Mouse (Mus musculus): ENCODE data around the gene Acmsd.

Acmsd gene

GRCm38 (mm10) chr1:127729096-127729495, at the start of gene Acmsd:
Gene Acmsd, plus strand, starts transcription at chr1:127729413.
- POLR2A ChIA-PET: interaction anchor here in 1 of 4 experiments (0.6 to 0.7 kb wide), 2 partner anchors 24 to 37 kb away, joined by 3 read pairs; no protein-coding TSS in a partner anchor

GRCm38 (mm10) chr1:127679498-127680133, 49.6 kb upstream of the Acmsd start, which contains the start of gene Tmem163:
Gene Tmem163, minus strand, starts transcription at chr1:127679548.
- CTCF ChIA-PET: interaction anchor here (0.5 to 1.8 kb wide), 14 partner anchors 9 to 183 kb away, joined by 3 to 8 read pairs (median 4); no protein-coding TSS in a partner anchor
- POLR2A ChIA-PET: interaction anchor here in 2 of 4 experiments (0.7 to 0.9 kb wide), 2 partner anchors 79 to 173 kb away, joined by 3 read pairs; no protein-coding TSS in a partner anchor

More at GRCm38 (mm10) chr1:127729096-127729495, at the start of gene Acmsd:
- CTCF ChIA-PET: no interaction called here

GRCm38 (mm10) chr1:127696533-127696932, 32.7 kb upstream of the Acmsd start:
- POLR2A ChIA-PET: interaction anchor here in 2 of 4 experiments (0.5 to 0.6 kb wide), 2 partner anchors 116 to 391 kb away, joined by 4 to 6 read pairs; no protein-coding TSS in a partner anchor
- CTCF ChIA-PET: interaction anchor here in 3 of 4 experiments (0.6 to 1.5 kb wide), 8 partner anchors 15 to 1985 kb away, joined by 3 to 11 read pairs (median 4); no protein-coding TSS in a partner anchor

- ChIA-PET POLR2A (interaction anchor here in 2 of 4 experiments (0.7 kb wide), 2 partner anchors 218 to 285 kb away, joined by 3 to 5 read pairs; no protein-coding TSS in a partner anchor), CTCF (interaction anchor here in 1 of 4 experiments (0.6 to 0.7 kb wide), 3 partner anchors 9 to 499 kb away, joined by 3 to 4 read pairs (median 3); no protein-coding TSS in a partner anchor)
Measured at GRCm38 (mm10) chr1:127702187-127702586, 27.0 kb upstream of the Acmsd start.

DNA sequence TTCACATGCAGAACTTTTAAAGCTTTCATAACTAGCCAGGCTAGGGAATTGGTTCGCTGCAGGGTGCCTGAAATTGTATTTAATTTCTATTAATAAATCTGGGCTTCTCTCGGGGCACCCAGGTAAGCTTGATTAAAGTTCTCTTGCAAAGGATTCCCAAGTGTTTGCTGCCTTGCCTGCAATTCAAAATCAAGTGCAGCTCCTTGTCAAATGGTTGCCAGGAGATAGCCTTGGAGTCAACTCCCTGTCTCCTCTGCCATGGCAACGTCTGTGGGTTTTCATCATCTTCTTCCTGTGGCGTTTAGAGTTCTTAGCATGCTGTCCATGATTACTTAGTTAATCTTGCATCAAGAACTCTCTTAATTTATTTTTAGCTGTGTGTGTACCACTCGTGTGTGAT, 22.9 kb upstream of the Acmsd start:
- ChIA-PET CTCF (interaction anchor here in 1 of 4 experiments (0.5 to 0.7 kb wide), 2 partner anchors 20 to 57 kb away, joined by 3 read pairs; no protein-coding TSS in a partner anchor), POLR2A (interaction anchor here in 1 of 4 experiments (1.0 kb wide), 1 partner anchor 68 kb away, joined by 3 read pairs; no protein-coding TSS in a partner anchor)

DNA sequence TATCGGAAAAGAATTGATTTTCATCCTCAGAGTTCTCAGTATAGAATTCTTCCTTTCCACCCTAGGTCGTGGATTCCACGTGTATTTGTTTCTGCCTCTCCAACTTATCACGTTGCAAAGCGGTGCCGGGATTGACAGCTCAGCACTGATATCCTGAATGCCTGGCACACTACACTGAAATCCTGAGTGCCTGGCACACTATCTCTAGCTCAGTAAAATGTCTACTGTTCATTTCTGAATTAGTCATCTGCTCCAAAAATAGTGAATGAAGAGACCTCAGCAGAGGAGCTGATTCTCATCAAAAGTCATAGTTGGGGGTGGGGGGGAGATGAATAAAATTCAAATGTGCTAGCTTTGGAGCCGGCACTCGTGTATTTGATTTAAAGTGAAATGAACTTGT, 12.8 kb upstream of the Acmsd start:
- CTCF ChIA-PET: no interaction called here
- POLR2A ChIA-PET: no interaction called here

- POLR2A ChIA-PET: interaction anchor here in 1 of 4 experiments (0.6 kb wide), 1 partner anchor 232 kb away, joined by 3 read pairs; no protein-coding TSS in a partner anchor
- CTCF ChIA-PET: no interaction called here
Measured at GRCm38 (mm10) chr1:127718290-127718689, 10.9 kb upstream of the Acmsd start.

GRCm38 (mm10) chr1:127723596-127723995, 5.6 kb upstream of the Acmsd start:
- POLR2A ChIA-PET: no interaction called here
- CTCF ChIA-PET: no interaction called here

DNA sequence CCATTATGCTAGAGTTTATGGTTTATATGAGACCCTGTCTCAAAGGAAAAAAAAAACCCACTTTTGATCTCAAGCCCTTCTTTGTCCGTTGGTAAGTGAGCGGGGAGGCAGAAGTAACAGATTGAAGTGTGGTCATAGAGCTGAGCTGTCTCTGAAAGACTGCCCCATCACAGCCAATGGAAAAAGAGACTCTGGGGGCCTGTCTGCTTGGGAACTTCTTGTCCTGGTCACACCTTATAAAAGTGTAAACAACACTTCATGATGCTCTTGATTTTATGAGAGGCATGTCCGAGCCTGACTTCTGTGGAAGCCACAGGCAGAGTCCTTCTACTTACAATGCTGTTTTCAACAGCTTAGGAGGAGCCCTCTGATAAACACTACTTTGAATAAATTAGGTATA, 1.9 kb downstream of the Acmsd start:
- CTCF ChIA-PET: no interaction called here
- POLR2A ChIA-PET: no interaction called here

DNA sequence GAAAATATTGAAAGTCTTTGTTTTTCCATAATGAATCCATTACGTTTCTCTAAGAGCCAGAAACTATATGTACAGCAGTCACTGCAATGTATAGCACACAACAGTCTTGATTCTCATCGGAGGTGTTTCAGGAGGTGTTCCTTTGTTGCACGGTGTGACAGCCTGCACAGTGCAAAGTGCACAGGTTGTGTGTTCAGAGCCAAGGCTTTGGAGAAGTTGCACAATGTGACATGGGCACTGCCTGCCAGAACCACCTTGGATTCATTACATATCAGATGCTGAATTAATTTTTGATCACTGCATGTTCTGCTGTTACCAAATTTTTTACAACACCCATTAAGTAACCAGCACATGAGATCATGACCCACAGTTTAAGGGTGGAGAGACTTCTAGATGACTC, 3.2 kb downstream of the Acmsd start:
- CTCF ChIA-PET: no interaction called here
- POLR2A ChIA-PET: no interaction called here

GRCm38 (mm10) chr1:127732841-127733240, 3.6 kb downstream of the Acmsd start:
- CTCF ChIA-PET: no interaction called here

GRCm38 (mm10) chr1:127735356-127735755, 6.1 kb downstream of the Acmsd start:
- CTCF ChIA-PET: interaction anchor here in 1 of 4 experiments (0.7 kb wide), 1 partner anchor 196 kb away, joined by 3 read pairs; no protein-coding TSS in a partner anchor
- POLR2A ChIA-PET: no interaction called here

More at GRCm38 (mm10) chr1:127732841-127733240, 3.6 kb downstream of the Acmsd start:
- POLR2A ChIA-PET: no interaction called here

DNA sequence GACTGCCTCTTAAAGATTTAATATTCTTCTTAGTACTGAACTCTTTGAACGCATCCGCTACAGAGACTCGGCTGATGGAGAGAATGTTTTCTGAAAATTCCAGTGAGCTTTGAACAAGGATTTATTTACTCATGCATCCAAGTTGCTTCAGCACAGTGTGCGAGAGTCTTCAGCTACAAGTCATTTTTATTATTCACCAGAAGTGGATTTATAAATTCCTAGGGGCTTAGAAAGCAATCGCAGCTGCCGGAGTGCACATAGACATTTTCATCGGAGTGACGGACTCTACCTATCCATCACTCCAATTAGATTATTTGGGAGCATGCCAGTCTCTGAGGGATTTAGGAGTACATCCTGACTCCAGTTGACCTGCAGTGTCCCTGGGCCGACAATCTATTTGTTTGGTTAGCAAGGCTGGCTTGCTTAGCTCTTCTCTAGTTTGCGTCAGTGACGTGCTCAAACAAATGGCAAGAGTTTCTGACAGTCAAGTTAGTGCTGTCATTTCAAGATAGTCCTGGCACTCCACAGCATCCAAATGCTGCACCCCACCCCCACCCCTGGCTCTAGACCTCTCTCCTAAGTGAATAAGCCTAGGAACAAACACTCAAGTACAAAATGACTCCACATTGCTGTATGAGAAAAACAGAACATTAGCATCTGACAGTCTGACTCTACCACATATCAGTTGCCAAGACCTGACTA, 21.3 kb downstream of the Acmsd start:
- ChIA-PET CTCF (interaction anchor here in 1 of 4 experiments (0.7 kb wide), 1 partner anchor 76 kb away, joined by 3 read pairs; no protein-coding TSS in a partner anchor), POLR2A (interaction anchor here in 1 of 4 experiments (1.9 kb wide), 1 partner anchor 8 kb away, joined by 4 read pairs; no protein-coding TSS in a partner anchor)

- POLR2A ChIA-PET: interaction anchor here in 3 of 4 experiments (0.6 to 2.9 kb wide), 12 partner anchors 10 to 174 kb away, joined by 3 to 16 read pairs (median 4); partner anchors contain the start of genes Ccnt2 (in 2 of the 3) and Rab3gap1 (in 1 of the 3)
- CTCF ChIA-PET: interaction anchor here in 3 of 4 experiments (0.8 to 1.9 kb wide), 4 partner anchors 71 to 256 kb away, joined by 3 to 4 read pairs (median 3); no protein-coding TSS in a partner anchor
Measured at GRCm38 (mm10) chr1:127755806-127756205, 26.6 kb downstream of the Acmsd start.

- POLR2A ChIA-PET: interaction anchor here in 3 of 4 experiments (0.6 to 3.4 kb wide), 12 partner anchors 9 to 691 kb away, joined by 3 to 18 read pairs (median 4); partner anchors contain the start of genes Ccnt2 (in 2 of the 3) and Rab3gap1 (in 1 of the 3)
- CTCF ChIA-PET: interaction anchor here in 3 of 4 experiments (0.8 to 1.9 kb wide), 4 partner anchors 70 to 257 kb away, joined by 3 to 4 read pairs (median 3); no protein-coding TSS in a partner anchor
Measured at GRCm38 (mm10) chr1:127756331-127757163, 27.3 kb downstream of the Acmsd start.

DNA sequence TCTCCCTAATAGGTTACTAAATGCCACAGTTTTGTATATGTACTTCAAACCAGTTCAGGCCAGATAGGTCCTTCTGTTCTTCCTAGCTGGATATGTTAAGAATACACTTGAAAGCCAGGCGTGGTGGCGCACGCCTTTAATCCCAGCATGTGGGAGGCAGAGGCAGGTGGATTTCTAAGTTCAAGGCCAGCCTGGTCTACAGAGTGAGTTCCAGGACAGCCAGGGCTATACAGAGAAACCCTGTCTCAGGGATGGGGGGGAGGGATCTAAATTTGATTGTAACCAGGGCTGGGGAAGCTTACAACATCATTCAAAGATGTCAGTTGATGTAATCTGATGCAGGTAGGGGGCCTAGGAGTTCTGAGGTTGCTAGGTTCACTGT, 27.9 kb downstream of the Acmsd start:
- ChIA-PET CTCF (interaction anchor here in 1 of 4 experiments (0.6 to 1.9 kb wide), 2 partner anchors 8 to 70 kb away, joined by 4 read pairs; no protein-coding TSS in a partner anchor), POLR2A (interaction anchor here in 3 of 4 experiments (0.6 to 3.4 kb wide), 11 partner anchors 8 to 690 kb away, joined by 3 to 18 read pairs (median 5); partner anchors contain the start of genes Ccnt2 (in 2 of the 3) and Rab3gap1 (in 1 of the 3))

GRCm38 (mm10) chr1:127765468-127765867, 36.3 kb downstream of the Acmsd start:
- ChIA-PET POLR2A (interaction anchor here in 3 of 4 experiments (0.8 to 3.0 kb wide), 4 partner anchors 8 to 59 kb away, joined by 3 to 8 read pairs (median 4); partner anchors contain the start of gene Ccnt2 (in 1 of the 3)), CTCF (interaction anchor here (0.5 to 1.6 kb wide), 13 partner anchors 8 to 561 kb away, joined by 3 to 12 read pairs (median 4); partner anchors contain the start of gene Ccnt2 (in 2 of the 4))

Data from embryonic stem cell, embryonic (primary cell).